In the genomic region with DNA sequence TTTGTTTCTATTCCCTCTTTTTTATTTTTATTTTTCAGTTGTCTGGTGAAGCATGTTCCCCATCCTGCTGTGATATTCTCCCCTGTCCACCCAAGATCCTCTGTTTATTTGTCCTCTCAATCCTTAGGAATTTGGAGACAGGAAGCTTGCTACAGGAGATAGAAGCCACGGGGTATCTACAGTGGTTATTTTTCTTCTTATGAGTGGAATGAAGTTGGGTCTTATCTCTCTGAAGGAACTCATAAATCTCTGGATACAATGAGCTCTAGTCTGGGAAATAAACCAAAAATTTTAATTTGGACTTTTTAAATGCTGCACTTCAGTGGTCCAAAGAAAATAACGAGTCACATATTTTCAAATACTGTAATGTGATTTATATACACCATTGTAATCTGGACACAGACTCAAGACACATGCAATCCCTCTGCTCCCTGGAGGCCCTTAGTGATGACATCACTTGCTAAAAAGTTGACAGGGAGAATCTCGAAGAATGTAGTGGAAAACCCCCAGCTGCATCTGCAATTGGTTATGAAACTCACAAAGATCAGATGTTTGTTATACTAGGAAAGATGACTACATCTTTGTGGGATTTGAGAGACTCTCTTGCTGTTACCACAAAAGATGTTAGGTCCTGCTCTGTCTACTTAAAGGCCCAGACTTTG, we compare ENCODE assay signal across 9 mouse cellular contexts.
DNase-seq lines count a peak whose midpoint lies in the region; ATAC-seq lines count a peak whose summit lies in the region.
"Had no signal": no experiment of that assay in that cellular context is flagged by ENCODE, and none has a peak within 500 bp of the region (broad histone marks: within the 10 kb centered on the region; RNA-seq: fewer than 3 reads in every experiment).

No protein-coding gene starts in this region.

- intact Hi-C loops in gastrocnemius, postnatal 14 days (cut with DNase I; ENCODE audit: low total_unique reads), result no loop called here

- H3K4me3 ChIP-seq in limb, embryonic 13.5 days, result no peak overlapping the region
- H3K4me3 ChIP-seq in limb, embryonic 10.5 days, result no peak overlapping the region

- 57% methylated on average over 3 of the region's 3 CpGs for WGBS in limb, embryonic 13.5 days
- WGBS in limb, embryonic 10.5 days, result 87% methylated on average over 3 of the region's 3 CpGs

- no peak overlapping the region for H3K9ac ChIP-seq in limb, embryonic 13.5 days
- H3K9ac ChIP-seq: liver, embryonic 14.5 days had no signal

- no peak overlapping the region for H3K4me2 ChIP-seq in limb, embryonic 13.5 days (replicated peaks)

- H3K27ac ChIP-seq in limb, embryonic 13.5 days, result no peak overlapping the region
- no peak overlapping the region for H3K27ac ChIP-seq in limb, embryonic 10.5 days
- H3K27ac ChIP-seq: liver, embryonic 14.5 days had no signal

- H3K4me1 ChIP-seq in limb, embryonic 13.5 days, result no peaks in the 10 kb centered on the region
- no peaks in the 10 kb centered on the region for H3K4me1 ChIP-seq in limb, embryonic 10.5 days

- no peaks in the 10 kb centered on the region for H3K36me3 ChIP-seq in limb, embryonic 13.5 days
- H3K36me3 ChIP-seq in limb, embryonic 10.5 days, result no peaks in the 10 kb centered on the region

- no peaks in the 10 kb centered on the region for H3K27me3 ChIP-seq in limb, embryonic 13.5 days
- H3K27me3 ChIP-seq in limb, embryonic 10.5 days (ENCODE audit: low read depth, poor library complexity, severe bottlenecking), result no peaks in the 10 kb centered on the region

- H3K9me3 ChIP-seq in limb, embryonic 13.5 days, result no peaks in the 10 kb centered on the region
- H3K9me3 ChIP-seq in limb, embryonic 10.5 days (replicated peaks), result no peaks in the 10 kb centered on the region

- peak; percentile 48; the same call in 1 of the 2 replicates for ATAC-seq in limb, embryonic 13.5 days (ENCODE audit: low FRiP score, low read depth)

- DNase-seq in limb, embryonic 10.5 days (ENCODE audit: low spot score), result no peak
- peak; percentile 53 for DNase-seq in gastrocnemius, postnatal 14 days
- DNase-seq in kidney, adult 9 months, result peak; percentile 70
- DNase-seq in skeletal muscle tissue, adult 2 months (ENCODE audit: low read depth, low spot score), result peak; percentile 85
- DNase-seq in left cerebral cortex, adult 18-20 months (ENCODE audit: low spot score in 2 of 2), result no peak
- DNase-seq in spleen, adult 18-20 months, result no peak
- DNase-seq in layer of hippocampus, adult 11-12 months (ENCODE audit: low spot score), result no peak

Comparison
In these comparisons a context has a peak if more than half of its experiments do, and no peak if none do; other contexts are left out.
1. DNase-seq: peak in gastrocnemius, postnatal 14 days (single experiment), kidney, adult 9 months (single experiment) and skeletal muscle tissue, adult 2 months (single experiment); none in limb, embryonic 10.5 days (single experiment), left cerebral cortex, adult 18-20 months (0 of 2), spleen, adult 18-20 months (0 of 2) and layer of hippocampus, adult 11-12 months (single experiment).